Mouse (Mus musculus) adrenal gland, postnatal 14 days (tissue): Measurements from ENCODE around the gene Oas1f. TPM values are rescaled to one million over a fixed set of nuclear protein-coding genes. Genes with fewer than 3 reads are reported as not detected.

Experiments used
- microRNA-seq, 2 experiments: library from miRNA; unstranded; fragments of <30 nt; microRNA quantifications; one replicate each; pipeline ENCODE4 v1.2.0; 2021
- total RNA-seq: library from RNA; stranded (reverse); gene quantifications from 2 replicates; pipeline ENCODE4 v1.2.3, GENCODE M21; 2021

The Oas1f gene
- total RNA-seq, 1 experiment from 2014 or later, result not detected

Small RNA genes lying within 50 kb of the gene (microRNA-seq; reads per million reads assigned to microRNA genes)
- 0 reads per million in 2 experiments for gene Gm22907

Other genes starting within 250 kb of the Oas1f start
- 15.6 and 16.0 TPM in 2 replicates for gene Rita1, start 234.8 kb upstream of the Oas1f start, total RNA-seq
- 38.6 and 45.9 TPM in 2 replicates for gene Ddx54, start 234.6 kb upstream of the Oas1f start, total RNA-seq
- 0.63 and 0.98 TPM in 2 replicates for gene Cfap73, start 213.1 kb upstream of the Oas1f start, total RNA-seq
- gene Rasal1, start 198.6 kb upstream of the Oas1f start, total RNA-seq, result 8.3 and 13.1 TPM in 2 replicates
- gene Dtx1, start 135.4 kb upstream of the Oas1f start, total RNA-seq, result 7.3 and 8.0 TPM in 2 replicates
- gene Oas2, start 97.5 kb upstream of the Oas1f start, total RNA-seq, result 0.08 and 0.30 TPM in 2 replicates
- gene Oas3, start 69.7 kb upstream of the Oas1f start, total RNA-seq, result 0.22 and 0.41 TPM in 2 replicates
- not detected in 2 replicates for gene Oas1e, start 51.8 kb upstream of the Oas1f start, total RNA-seq
- gene Oas1c, start 34.9 kb upstream of the Oas1f start, total RNA-seq, result 0.89 and 1.8 TPM in 2 replicates
- gene Oas1h, start 14.1 kb downstream of the Oas1f start, total RNA-seq, result not detected in 2 replicates
- gene Oas1g, start 40.2 kb downstream of the Oas1f start, total RNA-seq, result not detected in 2 replicates
- 0.52 and 1.0 TPM in 2 replicates for gene Oas1a, start 60.2 kb downstream of the Oas1f start, total RNA-seq
- gene Oas1d, start 67.2 kb downstream of the Oas1f start, total RNA-seq, result not detected in 2 replicates
- 2.7 and 3.0 TPM in 2 replicates for gene Rph3a, start 162.7 kb downstream of the Oas1f start, total RNA-seq